Mouse (Mus musculus) layer of hippocampus, adult 8-10 months (tissue): ENCODE measurements around the gene Ppp2r3c. TPM values are rescaled to one million over a fixed set of nuclear protein-coding genes. Genes with fewer than 3 reads are reported as not detected.
"Not testable (repeated sequence)": the region's sequence is repeated elsewhere in the genome, so short reads cannot be mapped to it uniquely, and the experiment has no call there.

Source experiments
- DNase-seq, 2 experiments: peaks; one replicate each; pipeline ENCODE4 v3.0.0; 2022; ENCODE audit warnings: low spot score in 2 of 2
- total RNA-seq, 4 experiments: library from RNA; stranded (reverse); gene quantifications; 2 replicates each; pipeline ENCODE4 v1.2.4; 2022

Ppp2r3c gene
- total RNA-seq: 10 to 100 TPM; 12.3 to 15.4 (median 12.7) TPM

DNA sequence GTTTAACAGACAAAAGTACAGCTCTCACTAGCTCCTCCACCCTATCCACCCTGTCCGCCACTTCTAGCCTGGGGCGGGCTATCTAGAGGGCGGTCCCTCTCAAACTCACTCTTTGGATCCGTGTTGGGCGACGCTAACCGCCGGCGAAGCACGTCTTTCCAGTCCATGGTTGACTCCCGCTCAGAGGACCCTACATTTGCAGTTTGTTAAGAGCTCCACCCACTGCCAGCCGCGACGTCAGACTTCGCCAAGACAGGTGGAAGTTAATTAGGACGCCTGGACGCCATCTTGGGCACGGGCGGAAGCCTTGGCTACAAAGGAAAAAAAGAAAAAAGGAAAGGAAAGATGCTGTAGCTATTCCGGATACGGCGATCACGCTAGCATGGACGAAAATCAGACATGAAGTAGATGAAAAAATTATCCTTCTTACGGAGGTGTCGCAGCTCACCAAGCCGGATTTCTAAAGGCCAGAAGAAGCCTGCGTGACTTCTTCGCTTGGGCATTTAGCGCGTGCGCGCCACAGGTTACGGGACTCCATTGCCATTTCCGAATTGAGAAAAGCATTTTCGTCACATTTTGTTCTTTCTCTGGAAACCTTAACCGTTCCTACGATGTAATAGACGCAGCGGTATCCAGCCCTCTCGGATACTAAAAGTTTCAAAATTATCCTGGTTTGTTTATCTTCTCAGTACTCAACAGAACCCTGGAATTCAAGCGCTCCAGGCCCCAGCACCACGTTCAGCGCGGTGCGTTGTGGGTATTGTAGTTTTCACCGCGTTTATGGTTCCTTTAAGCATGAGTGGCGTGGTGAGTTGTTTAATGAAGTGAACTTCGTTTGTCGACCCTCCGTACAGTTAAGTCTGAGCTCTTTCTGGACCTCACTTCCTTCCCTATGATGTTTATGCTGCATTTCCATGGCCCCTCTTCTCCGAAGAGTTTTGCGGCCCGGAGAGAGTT lies at the start of gene Ppp2r3c:
Gene Ppp2r3c (minus strand): TSS at position 514 of the 957 bp plus-strand sequence.
- DNase-seq: peak; percentile 88 to 90

DNA sequence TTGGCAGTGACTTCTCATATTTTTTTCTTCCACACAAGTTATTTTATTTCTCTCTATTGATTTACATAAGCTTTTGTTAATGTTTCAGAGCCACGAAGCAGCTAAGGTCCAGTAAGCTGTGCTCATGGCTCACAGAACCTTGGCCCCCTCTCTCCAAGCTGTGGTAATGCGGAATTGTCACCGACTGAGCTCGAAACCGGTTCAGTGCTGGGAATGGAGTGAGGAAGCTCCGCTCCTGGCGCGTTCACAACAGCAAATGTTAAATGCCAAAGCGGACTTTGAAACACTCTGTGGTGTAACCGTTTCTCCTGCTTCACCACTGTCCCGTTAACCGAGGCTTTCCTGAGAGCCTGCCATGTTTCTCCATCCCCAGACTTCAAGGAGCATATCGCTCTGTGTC lies 41.8 kb upstream of the Ppp2r3c start:
- DNase-seq: peak in 1 of 2 experiments; percentile 10

DNA sequence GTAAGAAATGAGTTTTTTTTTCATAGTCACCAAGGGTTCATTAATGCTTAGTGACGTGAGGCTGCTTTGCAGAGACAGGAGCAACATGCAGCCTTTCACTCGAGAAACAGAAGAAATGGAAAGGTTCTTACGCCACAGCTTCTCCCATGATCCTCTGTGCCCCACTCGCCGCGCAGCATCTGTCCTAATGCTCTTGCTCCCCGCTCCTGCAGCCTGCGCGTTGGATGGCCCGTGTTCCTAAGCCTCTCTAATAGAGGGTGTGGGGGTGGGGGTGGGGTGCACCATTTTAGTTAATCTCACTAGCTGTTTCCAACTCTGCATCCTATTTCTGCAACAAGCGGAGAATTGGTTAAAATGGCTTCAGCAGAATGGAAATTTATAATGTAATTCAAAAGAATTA lies 41.2 kb upstream of the Ppp2r3c start:
- no peak for DNase-seq

DNA sequence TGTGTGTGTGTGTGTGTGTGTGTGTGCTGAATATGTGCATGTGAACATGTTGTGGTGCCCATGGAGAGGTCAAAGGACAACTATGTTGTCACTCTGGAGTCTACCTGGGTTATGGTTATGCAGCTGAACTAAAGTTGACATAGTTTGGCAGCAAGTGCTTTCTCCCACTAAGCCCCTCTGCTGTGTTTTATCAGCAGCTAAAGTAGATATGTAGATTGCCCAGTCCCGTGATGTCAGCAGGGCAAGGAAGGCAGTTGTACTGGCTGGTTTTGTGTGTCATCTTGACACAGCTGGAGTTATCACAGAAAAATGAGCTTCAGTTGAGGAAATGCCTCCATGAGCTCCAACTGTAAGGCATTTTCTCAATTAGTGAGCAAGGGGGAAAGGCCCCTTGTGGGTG lies 40.2 kb upstream of the Ppp2r3c start:
- not testable (repeated sequence) for DNase-seq

DNA sequence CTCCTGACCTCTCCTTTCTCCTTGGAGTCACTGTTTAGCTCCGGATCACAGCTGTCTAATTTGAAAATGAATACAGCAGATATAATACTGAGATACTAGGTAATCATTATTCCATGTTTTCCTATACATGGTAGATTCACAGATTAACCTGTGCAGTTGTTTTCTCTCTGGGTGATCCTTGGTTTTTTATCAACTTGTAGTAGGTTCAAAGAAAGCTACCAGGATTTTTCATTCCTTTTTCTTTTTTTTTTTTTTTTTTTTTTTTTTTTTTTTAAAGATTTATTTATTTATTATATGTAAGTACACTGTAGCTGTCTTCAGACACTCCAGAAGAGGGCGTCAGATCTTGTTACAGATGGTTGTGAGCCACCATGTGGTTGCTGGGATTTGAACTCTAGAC lies 35.7 kb upstream of the Ppp2r3c start:
- not testable (repeated sequence) for DNase-seq

DNA sequence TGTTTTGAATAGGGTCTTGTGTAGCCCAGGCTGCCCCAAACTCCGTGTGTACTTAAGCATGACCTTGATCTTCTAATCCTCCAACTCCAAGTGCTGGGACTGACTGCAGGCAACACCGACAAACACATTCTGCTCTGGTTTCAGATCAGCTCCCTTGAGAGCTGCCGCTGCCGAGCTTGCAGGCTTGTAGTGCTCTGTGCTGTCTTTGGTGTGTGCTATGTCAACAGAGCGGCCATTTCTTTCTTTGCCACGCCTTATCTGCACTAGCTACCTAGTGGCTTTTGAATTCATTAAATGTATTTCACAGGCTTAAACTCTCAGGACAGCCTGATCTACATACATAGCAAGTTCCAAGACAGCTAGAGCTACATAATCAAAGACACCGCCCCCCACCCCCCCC lies 30.9 kb upstream of the Ppp2r3c start:
- no peak for DNase-seq

DNA sequence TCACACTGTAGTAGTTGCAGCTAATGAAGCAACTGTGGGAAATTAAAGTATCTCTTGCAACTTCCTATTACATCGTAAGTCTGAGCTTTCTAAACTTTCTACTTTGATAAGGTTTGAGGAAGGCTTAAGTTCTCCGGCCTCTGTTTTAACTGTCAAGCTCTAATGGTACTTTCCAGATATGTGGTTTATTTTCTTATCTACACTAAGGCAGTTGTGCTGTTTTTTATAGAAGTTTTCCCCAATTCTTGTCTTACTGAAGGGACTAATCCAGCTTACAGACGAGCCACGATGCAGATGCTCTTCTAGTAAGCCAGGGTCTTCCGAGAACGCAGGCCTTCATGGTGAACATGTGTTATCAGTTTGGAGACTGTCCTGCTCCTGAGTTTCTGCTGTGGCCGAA lies 26.6 kb upstream of the Ppp2r3c start:
- DNase-seq: no peak

DNA sequence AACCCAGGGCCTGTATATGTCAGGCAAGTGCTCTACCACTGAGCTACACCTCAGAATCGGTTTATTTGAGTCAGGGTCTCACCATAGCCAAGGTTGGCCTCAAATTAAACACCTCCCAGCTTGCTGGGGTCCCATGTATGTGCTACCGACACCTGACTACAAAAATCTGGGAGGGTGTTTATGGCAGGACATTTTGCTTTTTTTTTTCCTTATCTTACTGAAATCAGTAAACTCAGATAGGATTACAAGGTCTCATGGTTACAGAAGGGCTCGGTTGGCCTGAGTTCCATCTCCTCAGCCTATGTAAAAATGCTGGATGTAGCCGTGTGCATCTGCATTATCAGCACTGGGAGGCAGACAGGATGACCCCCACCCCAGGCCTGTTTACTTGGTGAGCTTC lies 26.0 kb upstream of the Ppp2r3c start:
- DNase-seq: no peak

DNA sequence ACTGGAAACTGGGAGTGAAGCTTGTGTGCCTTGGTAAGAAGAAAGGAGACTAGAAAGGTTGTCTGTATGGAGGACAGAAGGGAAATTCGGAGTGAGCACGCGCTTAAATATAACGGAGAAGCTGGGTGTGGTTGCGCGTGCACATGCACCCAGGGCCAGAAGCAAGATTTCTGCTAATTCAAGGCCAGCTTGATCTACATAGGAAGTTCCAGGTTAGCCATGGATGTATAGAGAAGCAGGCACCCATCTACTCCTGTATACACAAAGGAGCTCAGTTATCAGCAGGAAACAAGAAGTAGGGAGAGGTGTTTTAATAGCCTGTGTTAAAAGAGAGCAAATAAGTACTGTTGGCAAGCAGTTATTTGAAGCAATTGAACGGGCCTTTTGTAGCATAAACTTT lies 22.9 kb upstream of the Ppp2r3c start:
- DNase-seq: no peak

DNA sequence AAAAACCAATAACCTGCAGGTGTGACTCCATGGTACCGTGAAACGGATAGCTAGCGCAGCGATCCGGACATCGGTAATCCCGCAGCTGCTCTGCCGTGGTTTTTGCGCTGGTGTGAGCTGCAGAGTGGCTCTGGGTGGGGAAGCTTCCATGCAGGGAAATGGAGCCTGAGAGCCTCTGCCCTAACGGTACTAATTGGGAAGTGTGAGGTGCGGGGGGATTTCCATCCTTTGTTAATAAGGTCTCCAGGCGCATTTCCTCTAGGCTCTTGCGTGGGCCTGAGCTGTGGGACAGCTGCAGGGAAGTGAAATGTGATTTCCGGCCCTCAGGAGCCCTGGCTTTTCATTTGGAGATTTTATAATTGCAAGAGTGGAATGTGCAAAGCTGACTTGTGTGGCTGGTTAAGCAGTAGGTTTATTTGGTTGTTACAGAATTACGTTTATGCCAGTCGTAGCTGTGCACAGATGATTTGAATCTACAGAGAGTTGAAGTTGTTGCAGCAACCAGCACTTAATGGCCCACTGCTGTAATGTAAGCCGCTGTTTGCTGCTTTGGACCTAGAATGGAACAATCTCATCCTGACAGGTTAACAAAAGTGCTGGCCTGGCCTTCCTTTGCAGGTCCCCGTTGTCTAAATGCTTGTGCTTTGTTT lies 19.0 kb upstream of the Ppp2r3c start:
- DNase-seq: no peak

DNA sequence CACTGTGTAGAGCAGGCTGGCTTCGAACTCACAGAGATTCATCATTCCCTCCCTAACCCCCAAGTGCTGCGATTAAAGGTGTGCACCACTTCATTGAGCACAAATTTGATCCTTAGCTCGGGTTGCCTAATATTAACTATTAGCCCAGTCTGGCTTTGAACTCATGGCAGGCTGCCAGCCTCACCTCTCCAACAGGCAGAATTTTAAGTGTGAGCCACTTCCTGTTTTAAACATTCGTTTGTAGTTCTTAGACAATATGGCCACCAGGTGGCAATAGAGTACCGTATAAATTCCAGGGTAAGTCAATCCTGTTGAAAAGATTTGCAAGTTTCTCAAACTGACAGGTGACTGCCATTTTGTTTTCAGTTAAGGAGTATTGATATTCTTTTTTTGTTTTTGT lies 12.4 kb upstream of the Ppp2r3c start:
- DNase-seq: peak; percentile 56 to 68

DNA sequence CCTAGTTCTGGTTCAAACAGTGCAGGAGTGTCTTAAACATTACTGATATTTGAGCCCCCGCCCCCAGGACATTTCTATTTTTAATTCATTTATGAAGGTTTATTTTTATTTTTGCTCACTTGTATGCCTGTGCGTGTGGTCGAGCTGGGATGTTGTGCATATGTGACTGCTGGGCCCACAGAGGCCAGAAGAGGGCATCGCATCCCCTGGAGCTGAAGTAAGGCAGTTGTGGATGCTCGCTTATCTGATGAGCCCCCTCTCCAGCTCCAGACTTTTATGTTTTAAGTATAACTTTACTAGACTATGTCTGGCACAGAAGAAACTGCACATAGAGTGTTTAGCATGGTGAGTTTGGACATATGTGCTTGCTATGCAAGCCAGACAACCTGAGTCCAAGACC lies 11.1 kb upstream of the Ppp2r3c start:
- no peak for DNase-seq

DNA sequence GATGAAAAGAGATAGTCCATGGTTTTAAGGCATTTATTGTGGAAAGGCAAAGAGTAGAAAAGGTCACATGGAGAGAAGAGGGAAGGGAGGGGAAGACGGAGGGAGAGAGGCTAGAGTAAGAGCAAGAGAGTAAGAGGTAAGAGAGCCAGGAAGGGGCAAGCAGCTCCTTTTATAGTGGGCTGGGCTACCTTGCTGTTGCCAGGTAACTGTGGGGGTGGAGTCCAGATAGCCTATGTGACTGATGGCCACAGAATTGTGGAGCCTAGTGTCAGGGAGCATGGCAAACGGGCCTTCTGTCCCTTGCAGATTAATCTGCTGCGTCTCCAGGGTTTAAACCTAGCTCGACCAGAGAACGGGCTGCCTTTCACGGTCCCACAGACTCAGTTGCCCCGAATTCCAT lies 9.0 kb upstream of the Ppp2r3c start:
- DNase-seq: no peak

DNA sequence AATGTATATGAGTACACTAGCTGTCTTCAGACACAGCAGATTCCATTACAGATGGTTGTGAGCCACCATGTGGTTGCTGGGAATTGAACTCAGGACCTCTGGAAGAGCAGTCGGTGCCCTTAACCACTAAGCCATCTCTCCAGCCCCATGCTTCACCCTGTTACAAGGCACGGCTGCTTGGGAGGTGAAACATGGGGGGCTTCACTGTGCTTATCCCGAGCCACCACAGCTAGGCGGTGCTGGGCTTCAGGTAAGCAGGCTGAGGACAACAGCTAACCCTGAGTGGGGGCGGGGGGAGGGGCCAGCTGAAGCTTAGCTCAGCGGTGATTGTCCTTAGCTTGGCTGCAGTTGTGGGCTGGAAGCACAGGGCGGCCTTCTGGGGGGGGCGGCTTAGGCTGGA lies 6.7 kb upstream of the Ppp2r3c start:
- DNase-seq: no peak

DNA sequence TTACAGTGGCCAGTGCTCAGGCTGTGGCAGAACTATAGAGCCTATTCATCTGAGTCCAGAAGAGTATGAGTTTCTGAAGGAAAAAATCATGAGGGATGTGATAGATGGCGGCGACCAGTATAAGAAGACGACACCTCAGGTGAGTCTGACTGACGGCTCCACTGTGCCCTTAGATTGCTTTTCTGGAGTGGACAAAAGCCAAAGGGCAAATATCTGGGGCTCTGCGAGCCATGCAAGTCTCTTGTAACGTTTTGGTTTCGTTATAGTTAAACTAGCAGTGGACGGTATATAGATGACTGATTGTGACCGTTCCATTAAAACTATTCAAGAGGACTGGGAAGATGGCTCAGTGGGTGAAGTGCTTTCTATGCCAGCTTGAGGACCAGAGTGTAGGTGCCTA lies 5.9 kb upstream of the Ppp2r3c start:
- DNase-seq: no peak

DNA sequence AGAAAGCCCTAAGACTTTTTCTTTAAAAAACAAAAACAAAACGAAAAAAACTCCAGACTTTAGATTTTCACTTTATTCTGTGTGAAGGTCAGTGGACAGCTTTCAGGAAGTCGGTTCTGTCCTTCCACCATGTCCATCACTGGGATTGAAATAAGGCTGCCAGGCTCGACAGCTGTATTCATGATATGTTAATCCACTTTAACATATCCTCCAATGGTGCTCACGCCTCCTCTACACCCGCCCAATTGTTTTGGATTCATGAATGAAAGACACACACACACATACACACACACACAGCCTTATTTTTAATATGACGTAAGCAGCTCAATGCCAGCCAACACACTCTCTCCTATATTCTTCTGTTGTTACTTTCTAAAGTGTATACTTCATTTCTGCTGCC lies 4.8 kb upstream of the Ppp2r3c start:
- DNase-seq: no peak

DNA sequence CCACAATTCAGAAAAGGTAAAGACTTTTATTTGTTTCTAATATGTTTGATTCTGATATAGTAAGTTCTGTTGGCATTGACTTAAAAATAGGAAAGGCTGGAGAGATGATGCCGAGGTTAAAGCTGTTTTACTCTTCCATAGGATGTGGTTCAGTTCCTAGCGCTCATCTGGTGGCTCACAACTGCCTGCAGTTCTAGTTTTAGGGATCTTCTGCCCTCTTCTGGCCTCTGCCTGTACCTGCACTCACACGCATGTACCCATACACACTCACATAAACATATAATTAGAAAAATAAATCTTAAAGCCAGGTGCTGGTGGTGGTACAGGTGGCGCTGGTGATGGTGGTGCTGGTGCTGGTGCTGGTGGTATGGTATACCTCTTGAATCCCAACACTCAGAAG lies 3.6 kb upstream of the Ppp2r3c start:
- DNase-seq: no peak

DNA sequence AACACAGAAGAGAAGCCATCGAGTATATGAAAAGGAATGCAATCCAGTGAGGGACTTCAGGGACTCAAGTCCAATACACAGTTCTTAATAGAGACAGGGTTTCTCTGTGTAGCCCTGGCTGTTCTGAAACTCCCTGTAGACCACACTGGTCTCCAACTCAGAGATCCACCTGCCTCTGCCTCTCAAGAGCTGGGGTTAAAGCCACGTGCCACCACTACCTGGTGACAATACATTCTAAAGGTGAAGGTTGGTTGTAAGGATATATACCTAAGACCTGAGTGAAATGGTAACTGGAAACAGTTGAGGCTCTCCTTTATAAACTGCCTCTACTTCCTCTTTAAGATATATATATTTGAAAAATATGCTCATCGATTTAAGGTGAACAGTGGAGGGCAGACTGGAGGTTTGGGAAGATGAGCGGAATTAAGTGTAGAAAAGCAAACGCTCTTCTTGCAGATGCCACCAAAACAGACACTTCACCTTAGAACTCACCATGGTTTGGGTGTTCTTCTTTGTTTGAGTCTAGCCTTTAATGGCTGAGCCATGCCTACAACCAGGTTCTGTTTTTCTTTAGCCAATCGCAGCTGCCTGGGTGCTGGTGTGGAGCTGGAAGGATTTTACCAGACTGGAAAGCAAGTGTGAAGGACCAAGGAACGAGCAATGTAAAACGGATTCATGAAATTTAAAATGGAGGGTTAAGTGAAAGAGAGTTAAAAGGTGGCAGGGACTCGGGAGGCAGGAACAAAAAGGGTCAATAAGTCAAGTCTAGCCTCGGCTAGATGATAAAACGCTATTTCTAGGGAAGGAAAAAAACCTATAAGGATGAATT lies 1.1 kb downstream of the Ppp2r3c start:
- DNase-seq: no peak

DNA sequence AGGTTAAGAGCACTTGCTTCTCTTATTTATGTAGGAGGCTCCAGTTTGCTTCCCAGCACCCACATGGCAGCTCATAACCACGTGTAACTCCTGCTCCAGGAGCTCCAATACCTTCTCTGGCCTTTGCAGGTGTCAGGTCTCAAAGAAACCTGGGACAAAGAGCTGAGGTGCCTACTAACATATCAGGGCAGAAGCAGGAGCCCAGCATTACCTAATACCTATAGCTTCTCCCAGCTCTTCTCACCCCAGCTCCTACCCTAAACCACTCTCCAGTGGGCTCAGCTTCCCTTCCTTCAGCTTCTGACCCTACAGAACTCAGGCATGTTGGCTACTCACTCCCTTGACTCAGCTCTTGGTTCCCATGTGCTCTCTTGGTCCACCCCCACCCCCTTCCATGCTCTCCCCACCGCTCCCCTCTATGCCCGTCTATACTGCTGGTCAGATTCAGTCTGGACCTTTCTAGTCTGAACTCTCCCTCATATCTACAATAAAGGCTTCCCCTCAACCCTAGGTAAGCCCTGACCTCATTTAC lies 1.9 kb downstream of the Ppp2r3c start:
- no peak for DNase-seq

DNA sequence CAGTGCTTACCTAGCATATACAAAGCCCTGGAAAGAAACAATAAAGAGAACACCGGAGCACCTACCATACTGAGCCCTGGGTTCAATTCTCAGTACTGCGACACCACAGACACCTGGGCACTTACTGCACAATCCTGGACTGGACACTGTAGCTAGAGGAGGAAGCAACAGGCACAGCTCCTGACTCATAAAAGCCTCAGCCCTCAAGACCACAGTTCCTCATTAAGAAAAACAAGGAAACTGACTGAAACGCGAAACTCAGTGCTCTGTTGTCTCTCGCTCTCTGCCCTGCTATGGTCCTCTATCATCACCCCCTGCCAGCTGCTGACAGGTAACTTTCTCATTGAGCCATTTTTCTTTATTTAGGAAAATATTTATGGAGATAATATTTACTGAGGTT lies 3.5 kb downstream of the Ppp2r3c start, which contains the start of gene 1110008L16Rik:
Gene 1110008L16Rik (plus strand): TSS at position 242 of the 400 bp plus-strand sequence.
- no peak for DNase-seq

DNA sequence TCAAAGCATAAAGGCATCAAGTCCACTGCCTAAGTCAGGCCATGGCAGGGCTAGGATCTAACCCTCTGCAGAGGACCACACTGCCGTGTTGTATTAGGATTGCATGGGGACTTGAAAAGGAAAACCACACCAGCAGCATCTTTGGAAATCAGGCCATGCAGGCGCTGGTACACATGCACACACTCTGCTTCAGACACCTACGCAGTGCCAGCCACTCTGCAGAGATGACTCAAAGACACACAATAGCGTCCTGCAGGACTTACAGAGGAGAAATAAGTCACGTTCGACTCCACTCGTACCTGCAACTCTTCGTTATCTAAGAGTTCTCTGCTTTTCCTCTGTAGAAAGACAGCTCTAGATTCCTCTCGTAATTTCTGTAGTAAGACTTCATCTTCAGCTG lies 4.7 kb downstream of the Ppp2r3c start:
- peak in 1 of 2 experiments; percentile 21 for DNase-seq
